Mouse (Mus musculus) embryonic facial prominence, embryonic 10.5 days (tissue): ENCODE data around the gene Tango6. TPM values are rescaled to one million over a fixed set of nuclear protein-coding genes. Genes with fewer than 3 reads are reported as not detected.

Experiments
- DNase-seq: peaks from one replicate; pipeline ENCODE4 v3.0.0-alpha.2; 2017; ENCODE audit warnings: low spot score
- H3K27ac ChIP-seq: fragments of 300-500 bp; sonication (generic); replicated peaks from 2 replicates; pipeline ENCODE4 v1.5.1; 2016; ENCODE audit warnings: mild to moderate bottlenecking
- H3K27me3 ChIP-seq: fragments of 300-500 bp; sonication (generic); replicated peaks from 2 replicates; pipeline ENCODE4 v1.6.1; 2016; ENCODE audit warnings: low read depth, mild to moderate bottlenecking; ENCODE audit not compliant: poor library complexity, severe bottlenecking
- H3K36me3 ChIP-seq: fragments of 300-500 bp; sonication (generic); replicated peaks from 2 replicates; pipeline ENCODE4 v1.6.1; 2016; ENCODE audit warnings: mild to moderate bottlenecking, moderate library complexity
- H3K4me1 ChIP-seq: fragments of 300-500 bp; sonication (generic); 2 replicates; pipeline ENCODE4 v1.6.1; 2016
- H3K4me3 ChIP-seq: fragments of 300-500 bp; sonication (generic); 2 replicates; pipeline ENCODE4 v1.5.1; 2016; ENCODE audit warnings: mild to moderate bottlenecking, moderate library complexity
- H3K9me3 ChIP-seq: fragments of 300-500 bp; sonication (generic); 2 replicates; pipeline ENCODE4 v1.6.1; 2016; ENCODE audit warnings: mild to moderate bottlenecking
- WGBS: fragments of 180-500 bp; shearing (Covaris S2); methylation state at CpG from one replicate; pipeline ENCODE4 v1.1.7; 2016; 5-methylcytosine and 5-hydroxymethylcytosine counted together
- polyA plus RNA-seq: library from polyadenylated mRNA; unstranded; fragments of >200 nt; fragmentation: Nextera tagmentation; extraction: Ambion mirVana; gene quantifications from 2 replicates; pipeline ENCODE4 v1.2.1, GENCODE M21; 2016

Tango6 gene
- polyA plus RNA-seq, 1 experiment from 2014 or later, result 16.3 TPM

DNA sequence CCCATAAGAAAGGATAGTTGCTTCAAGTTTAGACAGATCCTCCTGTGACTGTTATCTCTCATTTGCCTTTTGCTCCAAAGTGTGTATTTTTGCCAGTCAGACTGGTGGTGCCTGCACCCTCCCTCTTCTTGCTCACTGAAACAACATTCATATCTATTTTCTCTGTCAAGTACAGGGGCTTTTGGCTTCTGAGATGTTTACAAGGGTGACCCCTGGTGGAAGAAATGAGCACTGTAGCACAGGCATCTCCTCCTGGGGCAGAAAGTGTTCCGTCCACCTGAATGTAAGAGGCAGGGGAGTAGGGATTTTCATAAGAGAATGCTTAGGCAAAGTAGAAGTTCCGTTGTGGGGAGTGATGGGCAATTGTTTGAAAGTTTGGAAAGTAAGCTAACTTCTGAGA lies 35.5 kb upstream of the Tango6 start:
- Histone ChIP-seq H3K27ac (no peak overlapping the region), H3K27me3 (no peaks in the 10 kb centered on the region), H3K4me1 (peaks cover 8% of the 10 kb centered on the region; the same call in 1 of the 2 replicates), H3K9me3 (no peaks in the 10 kb centered on the region), H3K4me3 (no peak overlapping the region), H3K36me3 (no peaks in the 10 kb centered on the region)
- DNase-seq, result peak; percentile 79
- 44% methylated on average over 2 of the region's 2 CpGs for WGBS

DNA sequence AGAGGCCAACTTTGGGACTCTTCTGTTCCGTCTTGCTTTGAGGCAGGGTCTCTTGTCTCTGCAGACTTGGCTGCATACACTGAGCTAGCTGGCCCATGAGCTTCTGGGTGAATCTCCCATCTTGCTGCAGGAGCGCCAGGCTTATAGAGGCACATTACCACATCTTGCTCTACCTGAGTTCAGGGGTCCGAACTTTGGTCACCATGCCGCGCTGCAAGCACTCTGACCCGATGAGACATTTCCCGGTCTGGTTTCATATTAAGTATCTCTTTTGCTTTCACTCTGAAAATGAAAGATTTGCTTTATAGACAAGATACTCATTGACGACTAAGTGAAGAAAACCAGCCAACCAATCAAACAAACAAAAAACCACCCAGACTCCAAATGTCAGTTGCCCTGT lies 34.4 kb upstream of the Tango6 start:
- H3K4me3 ChIP-seq, result no peak overlapping the region
- H3K9me3 ChIP-seq, result no peaks in the 10 kb centered on the region
- WGBS, result 94% methylated on average over 8 of the region's 8 CpGs
- H3K27ac ChIP-seq, result no peak overlapping the region
- DNase-seq, result no peak
- H3K36me3 ChIP-seq, result no peaks in the 10 kb centered on the region
- peaks cover 7% of the 10 kb centered on the region; the same call in 1 of the 2 replicates for H3K4me1 ChIP-seq
- no peaks in the 10 kb centered on the region for H3K27me3 ChIP-seq

DNA sequence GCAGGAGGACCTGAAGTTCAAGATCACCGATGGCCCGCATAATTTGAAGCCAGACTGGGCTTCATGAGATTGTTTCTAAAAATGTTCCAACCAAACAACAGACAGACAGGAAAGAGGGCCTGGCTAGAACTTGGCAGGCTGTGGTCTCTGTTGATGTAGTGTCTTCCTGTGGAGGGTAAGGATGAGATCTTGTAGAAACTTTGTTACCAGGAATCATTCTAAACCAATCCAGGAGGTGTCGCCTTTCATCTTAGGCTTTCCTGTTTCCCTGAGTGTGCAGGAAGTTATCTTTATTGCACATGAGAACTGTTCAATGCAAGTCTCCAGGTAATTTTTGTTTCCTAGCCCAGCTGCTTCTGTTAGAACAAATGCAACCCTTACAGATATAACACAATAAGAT lies 30.9 kb upstream of the Tango6 start:
- 89% methylated on average over 3 of the region's 3 CpGs for WGBS
- no peaks in the 10 kb centered on the region for H3K36me3 ChIP-seq
- no peak overlapping the region for H3K4me3 ChIP-seq
- no peak overlapping the region for H3K27ac ChIP-seq
- no peaks in the 10 kb centered on the region for H3K9me3 ChIP-seq
- H3K27me3 ChIP-seq, result no peaks in the 10 kb centered on the region
- no peaks in the 10 kb centered on the region for H3K4me1 ChIP-seq
- no peak for DNase-seq

DNA sequence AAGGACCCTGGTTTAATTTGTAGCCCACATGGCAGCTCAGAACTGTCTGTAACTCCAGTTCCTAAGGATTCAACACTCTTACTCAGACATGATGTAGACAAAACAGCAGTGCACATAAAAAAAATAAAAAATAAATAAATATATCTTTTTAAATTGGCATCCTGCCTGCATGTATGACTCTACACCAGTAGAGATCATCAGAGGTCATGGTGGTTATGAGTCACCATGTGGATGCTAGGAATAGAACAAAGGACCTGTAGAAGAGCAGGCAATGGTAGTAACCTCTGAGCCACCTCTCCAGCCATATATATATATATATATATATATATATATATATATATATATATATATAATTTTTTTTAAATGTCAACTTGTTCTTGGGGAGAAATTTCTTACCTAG lies 26.8 kb upstream of the Tango6 start:
- no peak overlapping the region for H3K27ac ChIP-seq
- no peaks in the 10 kb centered on the region for H3K9me3 ChIP-seq
- H3K4me1 ChIP-seq, result no peaks in the 10 kb centered on the region
- H3K4me3 ChIP-seq, result no peak overlapping the region
- no peaks in the 10 kb centered on the region for H3K27me3 ChIP-seq
- H3K36me3 ChIP-seq, result peaks cover 3% of the 10 kb centered on the region; the same call in 1 of the 2 replicates
- DNase-seq, result no peak

DNA sequence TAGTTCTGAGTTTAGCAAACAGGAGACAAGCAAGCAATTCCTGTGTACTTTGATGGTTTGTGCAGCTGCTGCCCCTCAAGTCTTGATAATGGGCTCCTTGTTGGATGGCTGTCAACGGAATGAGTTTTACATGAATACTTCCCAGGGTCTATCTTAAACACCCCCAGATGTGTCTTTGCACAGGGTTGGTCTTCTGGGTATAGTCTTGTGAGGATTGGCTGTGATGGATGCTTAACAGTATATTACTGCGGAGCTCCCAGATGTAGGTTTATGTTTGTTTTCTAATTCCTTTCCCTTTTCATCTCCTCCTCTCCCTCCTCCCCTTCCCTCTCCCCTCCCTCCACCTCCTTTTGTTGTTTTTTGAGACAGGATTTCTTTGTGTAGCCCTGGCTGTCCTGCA lies 10.1 kb upstream of the Tango6 start:
- H3K9me3 ChIP-seq, result no peaks in the 10 kb centered on the region
- WGBS, result 50% methylated on average over 2 of the region's 2 CpGs
- H3K4me1 ChIP-seq, result 0 out of 2 replicates have a peak, but pooled peaks cover 8% of the 10 kb centered on the region
- no peak for DNase-seq
- H3K4me3 ChIP-seq, result no peak overlapping the region
- H3K27me3 ChIP-seq, result no peaks in the 10 kb centered on the region
- no peak overlapping the region for H3K27ac ChIP-seq
- peaks cover 3% of the 10 kb centered on the region; the same call in 1 of the 2 replicates for H3K36me3 ChIP-seq

DNA sequence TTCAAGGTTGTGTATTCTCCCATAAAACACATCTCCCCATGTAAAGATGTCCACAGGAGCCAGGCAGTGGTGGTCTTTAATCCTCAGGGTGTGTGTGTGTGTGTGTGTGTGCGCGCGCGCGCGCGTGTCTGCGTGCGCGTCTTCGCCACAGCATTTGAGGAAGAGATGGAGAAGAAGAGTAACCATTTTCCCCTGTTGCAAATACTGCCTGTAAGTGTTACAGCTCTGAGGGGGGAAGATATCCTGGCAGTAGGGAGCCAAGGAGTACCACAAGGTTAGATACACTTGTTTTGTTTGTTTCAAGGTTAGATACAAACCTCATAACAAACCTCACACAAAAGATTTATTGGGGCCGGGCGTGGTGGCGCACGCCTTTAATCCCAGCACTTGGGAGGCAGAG lies 8.6 kb upstream of the Tango6 start:
- H3K4me3 ChIP-seq, result no peak overlapping the region

DNA sequence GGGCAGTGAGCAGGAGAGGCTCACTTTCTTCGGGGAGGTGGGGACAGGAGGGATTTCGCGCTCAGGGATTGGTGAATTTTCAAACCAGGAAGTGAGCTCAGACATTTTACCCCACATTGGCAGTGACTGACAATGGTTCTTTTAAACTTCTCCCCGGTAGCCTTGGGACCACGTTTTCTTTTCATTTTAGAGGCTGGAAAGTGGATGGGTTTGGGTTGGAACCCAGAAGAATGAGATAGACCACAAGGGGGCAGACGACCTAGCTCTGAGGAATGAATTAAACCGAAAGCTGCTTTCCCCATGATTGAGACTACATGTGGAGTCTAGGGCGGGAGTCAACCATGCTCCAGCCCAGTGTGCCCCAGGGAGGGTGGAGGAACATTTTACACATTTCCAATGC lies 8.0 kb upstream of the Tango6 start:
- 0 out of 2 replicates have a peak, but pooled peaks cover 8% of the 10 kb centered on the region for H3K4me1 ChIP-seq
- H3K4me3 ChIP-seq, result no peak overlapping the region
- no peak overlapping the region for H3K27ac ChIP-seq
- WGBS, result 82% methylated on average over 8 of the region's 8 CpGs
- no peaks in the 10 kb centered on the region for H3K36me3 ChIP-seq
- no peaks in the 10 kb centered on the region for H3K9me3 ChIP-seq
- DNase-seq, result no peak
- no peaks in the 10 kb centered on the region for H3K27me3 ChIP-seq

More for the DNA sequence above, 8.6 kb upstream of the Tango6 start:
- Histone ChIP-seq H3K27me3 (no peaks in the 10 kb centered on the region), H3K27ac (no peak overlapping the region), H3K9me3 (no peaks in the 10 kb centered on the region), H3K36me3 (no peaks in the 10 kb centered on the region), H3K4me1 (0 out of 2 replicates have a peak, but pooled peaks cover 8% of the 10 kb centered on the region)
- 95% methylated on average over 15 of the region's 15 CpGs for WGBS
- no peak for DNase-seq

DNA sequence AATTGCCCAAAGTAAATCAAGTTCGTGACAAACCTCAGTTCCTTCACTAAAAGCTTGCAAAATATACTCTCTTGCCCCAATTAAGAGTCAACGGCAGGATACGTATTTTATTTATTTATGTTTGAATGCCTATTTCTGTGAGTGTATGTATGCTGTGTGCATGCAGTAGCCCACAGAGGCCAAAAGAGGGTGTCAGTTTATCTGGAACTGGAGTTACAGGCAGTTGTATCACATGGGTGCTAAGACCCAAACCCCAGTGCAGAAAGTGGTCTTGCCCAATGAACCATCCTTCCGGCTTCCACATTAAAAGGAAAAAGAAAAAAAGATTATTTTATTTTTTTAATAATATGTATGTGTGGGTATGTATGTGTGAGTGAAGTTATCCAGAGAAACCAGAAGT lies 1.5 kb downstream of the Tango6 start:
- H3K36me3 ChIP-seq, result peaks cover 11% of the 10 kb centered on the region
- 95% methylated on average over 4 of the region's 4 CpGs for WGBS

DNA sequence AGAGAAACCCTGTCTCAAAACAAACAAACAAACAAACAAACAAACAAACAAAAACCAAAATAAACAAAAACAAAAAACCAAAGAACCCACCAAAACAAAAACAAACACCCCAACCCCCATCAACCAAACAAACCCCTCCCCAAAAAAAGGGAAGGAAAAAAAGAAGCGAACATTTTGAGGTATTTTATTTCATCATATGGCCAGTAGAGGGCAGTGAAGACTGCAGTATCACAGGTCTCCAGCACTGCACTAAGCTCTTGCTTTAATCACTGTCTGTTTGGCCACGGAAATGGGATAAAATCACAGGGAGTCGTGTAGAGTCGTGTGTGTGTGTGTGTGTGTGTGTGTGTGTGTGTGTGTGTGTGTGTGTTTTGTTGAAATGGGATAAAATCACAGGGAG lies 4.6 kb downstream of the Tango6 start:
- 12% methylated on average over 4 of the region's 4 CpGs for WGBS
- no peak for DNase-seq

More for the DNA sequence above, 1.5 kb downstream of the Tango6 start:
- 0 out of 2 replicates have a peak, but pooled peaks cover 6% of the 10 kb centered on the region for H3K9me3 ChIP-seq
- no peak overlapping the region for H3K27ac ChIP-seq
- DNase-seq, result no peak
- peaks cover 19% of the 10 kb centered on the region for H3K4me1 ChIP-seq
- H3K4me3 ChIP-seq, result no peak overlapping the region
- H3K27me3 ChIP-seq, result no peaks in the 10 kb centered on the region

DNA sequence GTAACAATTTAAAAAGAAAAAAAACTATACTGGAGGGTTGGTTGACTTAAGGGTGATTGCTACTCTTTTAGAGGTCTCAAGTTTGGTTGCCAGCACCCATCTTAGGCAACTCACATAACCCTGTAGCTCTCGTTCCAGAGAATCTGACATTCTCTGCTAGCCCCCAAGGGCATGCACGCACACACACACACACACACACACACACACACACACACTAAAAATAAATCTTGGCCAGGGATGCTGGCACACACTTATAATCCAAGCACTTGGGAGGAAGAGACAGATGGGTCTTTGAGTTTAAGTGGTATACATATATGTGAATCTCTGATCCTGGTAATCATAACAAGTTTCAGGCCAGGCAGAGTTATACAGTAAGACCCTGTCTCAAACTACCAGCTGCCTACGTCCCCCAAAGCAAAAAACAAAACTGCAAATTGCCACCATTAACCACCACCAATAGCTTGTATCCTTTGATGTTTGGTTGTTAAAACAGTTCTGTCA lies 14.9 kb downstream of the Tango6 start:
- Histone ChIP-seq H3K27ac (no peak overlapping the region), H3K4me1 (no peaks in the 10 kb centered on the region), H3K9me3 (no peaks in the 10 kb centered on the region), H3K36me3 (peaks cover 87% of the 10 kb centered on the region), H3K27me3 (no peaks in the 10 kb centered on the region), H3K4me3 (no peak overlapping the region)
- no peak for DNase-seq
- 85% methylated on average over 3 of the region's 3 CpGs for WGBS

More for the DNA sequence above, 4.6 kb downstream of the Tango6 start:
- peaks cover 39% of the 10 kb centered on the region for H3K36me3 ChIP-seq
- 0 out of 2 replicates have a peak, but pooled peaks cover 2% of the 10 kb centered on the region for H3K9me3 ChIP-seq
- H3K27me3 ChIP-seq, result no peaks in the 10 kb centered on the region
- peaks cover 19% of the 10 kb centered on the region for H3K4me1 ChIP-seq
- no peak overlapping the region for H3K27ac ChIP-seq
- H3K4me3 ChIP-seq, result no peak overlapping the region

DNA sequence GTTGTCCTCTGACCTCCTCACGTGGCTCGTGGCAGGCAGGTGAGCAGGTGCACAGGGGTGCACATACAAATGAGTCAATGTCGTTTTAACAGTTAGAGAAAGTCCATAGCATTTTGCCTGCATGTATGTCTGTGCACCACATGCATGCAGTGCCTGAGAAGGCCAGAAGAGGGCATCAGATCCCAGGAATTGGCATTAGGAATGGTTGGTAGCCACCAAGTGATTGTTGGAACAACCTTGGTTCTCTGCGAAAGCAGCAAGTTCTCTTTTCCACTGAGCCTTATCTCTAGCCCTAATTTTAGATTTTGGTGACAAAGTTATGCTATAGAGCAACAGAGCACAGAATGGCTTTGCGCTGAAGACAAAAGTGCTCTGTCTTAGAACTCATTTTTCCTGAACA lies 16.7 kb downstream of the Tango6 start:
- DNase-seq, result peak; percentile 74
- peaks cover 79% of the 10 kb centered on the region for H3K36me3 ChIP-seq
- no peak overlapping the region for H3K4me3 ChIP-seq
- 0 out of 2 replicates have a peak, but pooled peaks cover 4% of the 10 kb centered on the region for H3K4me1 ChIP-seq
- H3K27me3 ChIP-seq, result no peaks in the 10 kb centered on the region
- no peak overlapping the region for H3K27ac ChIP-seq
- 79% methylated on average over 5 of the region's 5 CpGs for WGBS
- H3K9me3 ChIP-seq, result no peaks in the 10 kb centered on the region

DNA sequence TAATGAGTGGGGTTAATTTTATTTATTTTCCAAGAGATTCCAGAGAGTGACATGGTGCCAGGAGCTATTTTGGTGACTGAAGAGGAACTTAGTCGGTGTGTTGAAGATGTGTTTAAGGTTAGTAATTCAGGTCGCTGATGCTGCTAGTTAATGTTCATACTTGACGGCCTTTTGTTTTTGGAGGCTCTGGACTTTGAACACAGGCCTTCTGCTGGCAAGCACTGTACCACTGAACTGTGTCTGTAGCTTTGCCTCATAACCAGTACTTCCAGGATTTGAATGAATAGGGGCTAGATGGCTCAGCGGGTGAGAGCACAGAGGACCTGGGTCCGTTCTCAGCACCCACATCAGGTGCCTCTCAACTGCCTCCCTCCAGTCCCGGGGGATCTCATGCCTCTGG lies 17.3 kb downstream of the Tango6 start:
- 94% methylated on average over 6 of the region's 6 CpGs for WGBS
- Histone ChIP-seq H3K9me3 (no peaks in the 10 kb centered on the region), H3K27ac (no peak overlapping the region), H3K27me3 (no peaks in the 10 kb centered on the region), H3K4me1 (peaks cover 9% of the 10 kb centered on the region), H3K4me3 (no peak overlapping the region), H3K36me3 (peaks cover 80% of the 10 kb centered on the region)
- no peak for DNase-seq

DNA sequence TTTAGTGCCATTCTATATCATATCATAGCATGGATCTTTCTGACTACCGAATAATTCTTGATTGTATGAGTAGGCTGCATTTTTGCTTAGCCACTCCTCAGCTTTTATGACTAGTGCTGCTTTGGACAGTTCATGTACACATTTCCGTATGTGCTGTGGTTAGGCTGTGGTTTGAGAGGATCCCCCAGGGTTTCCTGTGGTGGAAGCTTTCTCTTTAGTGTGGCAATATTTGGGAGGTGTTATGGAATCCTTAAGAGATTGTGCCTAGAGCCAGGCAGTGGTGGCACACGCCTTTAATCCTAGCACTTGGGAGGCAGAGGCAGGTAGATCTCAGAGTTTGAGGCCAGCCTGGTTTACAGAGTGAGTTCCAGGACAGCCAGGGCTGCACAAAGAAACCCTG lies 18.5 kb downstream of the Tango6 start:
- Histone ChIP-seq H3K36me3 (peaks cover 84% of the 10 kb centered on the region), H3K9me3 (no peaks in the 10 kb centered on the region), H3K4me1 (peaks cover 10% of the 10 kb centered on the region), H3K27ac (no peak overlapping the region), H3K27me3 (no peaks in the 10 kb centered on the region), H3K4me3 (no peak overlapping the region)
- WGBS, result 93% methylated on average over 3 of the region's 3 CpGs
- DNase-seq, result no peak
